Comparison of ENCODE assay signal across 28 mouse cellular contexts in genomic region chr6:47819626-47820325, GRCm38 (mm10). TPM values are rescaled to one million over a fixed set of nuclear protein-coding genes. Genes with fewer than 3 reads are reported as not detected.
DNase-seq lines count a peak whose midpoint lies in the region; ATAC-seq and TF ChIP-seq lines count a peak whose summit lies in the region.
"Had no signal": no experiment of that assay in that cellular context is flagged by ENCODE, and none has a peak within 500 bp of the region (broad histone marks: within the 10 kb centered on the region; RNA-seq: fewer than 3 reads in every experiment).

No protein-coding gene starts in this region.

- no peak overlapping the region for H3K4me3 ChIP-seq in forebrain, embryonic 16.5 days (replicated peaks; ENCODE audit: low read length)
- H3K4me3 ChIP-seq in forebrain, embryonic 13.5 days = no peak overlapping the region
- H3K4me3 ChIP-seq in ES-Bruce4 (ENCODE audit: low read depth, low read length) = peak overlapping the region; percentile 30
- H3K4me3 ChIP-seq: embryonic facial prominence, embryonic 13.5 days; erythroblast, embryonic 14.5 days; heart, adult 2 months; heart, embryonic 15.5 days; hindbrain, embryonic 15.5 days; limb, embryonic 15.5 days; midbrain, embryonic 10.5 days; neural tube, embryonic 15.5 days had no signal

- no peaks in the 10 kb centered on the region for H3K4me1 ChIP-seq in forebrain, embryonic 16.5 days (replicated peaks; ENCODE audit: control insufficient read depth, insufficient read depth, low read length)
- no peaks in the 10 kb centered on the region for H3K4me1 ChIP-seq in forebrain, embryonic 13.5 days
- peaks cover under 1% of the 10 kb centered on the region for H3K4me1 ChIP-seq in ES-Bruce4 (ENCODE audit: control insufficient read depth, insufficient read depth, low read length)
- H3K4me1 ChIP-seq: embryonic facial prominence, embryonic 13.5 days; heart, embryonic 15.5 days; hindbrain, embryonic 15.5 days; limb, embryonic 15.5 days; midbrain, embryonic 10.5 days; neural tube, embryonic 15.5 days had no signal

- DNase-seq in layer of hippocampus, postnatal 14 days (ENCODE audit: low spot score in 2 of 2) = peak; percentile 27 to 38
- no peak for DNase-seq in layer of hippocampus, postnatal 36 days
- peak; percentile 67 for DNase-seq in ZHBTc4 (ENCODE audit: low read depth, low spot score)
- DNase-seq in urinary bladder, postnatal 14 days (ENCODE audit: low spot score) = no peak
- DNase-seq in right cerebral cortex, postnatal 4 days = no peak
- DNase-seq: adrenal gland, postnatal 36 days; cerebellum, adult 11-12 months; cerebellum, postnatal 36 days; embryo, embryonic 11 days; gastrocnemius, postnatal 25 days; heart, adult 2 months; heart, postnatal 4 days; kidney, adult 9 months; kidney, postnatal 14 days; spleen, adult 18-20 months; thymus, postnatal 25 days had no signal

- no peaks in the 10 kb centered on the region for H3K27me3 ChIP-seq in forebrain, embryonic 16.5 days (replicated peaks; ENCODE audit: control insufficient read depth, insufficient read depth, low read length)
- no peaks in the 10 kb centered on the region for H3K27me3 ChIP-seq in forebrain, embryonic 13.5 days
- H3K27me3 ChIP-seq in ES-Bruce4 (ENCODE audit: control insufficient read depth, insufficient read depth, low read length, poor library complexity, severe bottlenecking) = no peaks in the 10 kb centered on the region
- H3K27me3 ChIP-seq: embryonic facial prominence, embryonic 13.5 days; heart, embryonic 15.5 days; hindbrain, embryonic 15.5 days; limb, embryonic 15.5 days; neural tube, embryonic 15.5 days had no signal

- 0 out of 2 replicates have a peak, but pooled peaks have one; percentile 23 for ATAC-seq in forebrain, embryonic 16.5 days
- ATAC-seq in forebrain, embryonic 13.5 days = no peak
- ATAC-seq: intestine, embryonic 16.5 days had no signal

- no peak for TF ChIP-seq EP300 in ES-Bruce4 (IDR thresholded peaks at IDR 0.05; ENCODE audit: insufficient read depth, low read depth, low read length)

- no peak overlapping the region for H3K9ac ChIP-seq in forebrain, embryonic 16.5 days (replicated peaks; ENCODE audit: low read depth, low read length)
- no peak overlapping the region for H3K9ac ChIP-seq in forebrain, embryonic 13.5 days
- H3K9ac ChIP-seq in ES-Bruce4 (ENCODE audit: low read depth, poor library complexity, severe bottlenecking) = peak overlapping the region; percentile 17
- H3K9ac ChIP-seq: embryonic facial prominence, embryonic 13.5 days; heart, embryonic 15.5 days; hindbrain, embryonic 15.5 days; limb, embryonic 15.5 days; neural tube, embryonic 15.5 days had no signal

- no peak for TF ChIP-seq POLR2A in ES-Bruce4 (IDR thresholded peaks at IDR 0.05; ENCODE audit: insufficient read depth, low read length)

- peaks cover 34% of the 10 kb centered on the region for H3K36me3 ChIP-seq in forebrain, embryonic 16.5 days (ENCODE audit: control insufficient read depth, insufficient read depth)
- peaks cover 77% of the 10 kb centered on the region for H3K36me3 ChIP-seq in forebrain, embryonic 13.5 days (ENCODE audit: poor library complexity, severe bottlenecking)
- H3K36me3 ChIP-seq in ES-Bruce4 (ENCODE audit: control insufficient read depth, insufficient read depth, low read length, poor library complexity, severe bottlenecking) = no peaks in the 10 kb centered on the region
- H3K36me3 ChIP-seq: heart, embryonic 15.5 days had no signal

- no peak for TF ChIP-seq CTCF in ES-Bruce4 (IDR thresholded peaks at IDR 0.05; ENCODE audit: low read depth, low read length)

- no peak overlapping the region for H3K4me2 ChIP-seq in forebrain, embryonic 16.5 days (ENCODE audit: low read length)
- no peak overlapping the region for H3K4me2 ChIP-seq in forebrain, embryonic 13.5 days
- H3K4me2 ChIP-seq: embryonic facial prominence, embryonic 13.5 days; heart, embryonic 15.5 days; hindbrain, embryonic 15.5 days; limb, embryonic 15.5 days; neural tube, embryonic 15.5 days had no signal

- no peaks in the 10 kb centered on the region for H3K9me3 ChIP-seq in forebrain, embryonic 16.5 days (ENCODE audit: control insufficient read depth, low read length)
- no peaks in the 10 kb centered on the region for H3K9me3 ChIP-seq in forebrain, embryonic 13.5 days (replicated peaks)
- H3K9me3 ChIP-seq in ES-Bruce4 (replicated peaks; ENCODE audit: control insufficient read depth, insufficient read depth, low read length, poor library complexity, severe bottlenecking) = no peaks in the 10 kb centered on the region
- H3K9me3 ChIP-seq: embryonic facial prominence, embryonic 13.5 days; heart, embryonic 15.5 days; hindbrain, embryonic 15.5 days; limb, embryonic 15.5 days; midbrain, embryonic 10.5 days; neural tube, embryonic 15.5 days had no signal

- no peak overlapping the region for H3K27ac ChIP-seq in forebrain, embryonic 16.5 days (ENCODE audit: low read length)
- no peak overlapping the region; the same call in 1 of the 2 replicates for H3K27ac ChIP-seq in forebrain, embryonic 13.5 days
- H3K27ac ChIP-seq in ES-Bruce4 (ENCODE audit: insufficient read depth, low read length) = no peak overlapping the region
- H3K27ac ChIP-seq: embryonic facial prominence, embryonic 13.5 days; heart, adult 2 months; heart, embryonic 15.5 days; hindbrain, embryonic 15.5 days; limb, embryonic 15.5 days; macrophage; midbrain, embryonic 10.5 days; neural tube, embryonic 15.5 days had no signal

- 89% methylated on average over 23 of the region's 23 CpGs for WGBS in forebrain, embryonic 16.5 days
- WGBS in forebrain, embryonic 13.5 days = 95% methylated on average over 23 of the region's 23 CpGs

RNA-seq across cellular contexts. Expression of gene Pdia4, which starts 6.5 kb away (rescaled TPM):
- polyA plus RNA-seq in forebrain, embryonic 16.5 days (2015; fragmentation: Nextera tagmentation; extraction: Ambion mirVana) = 150 and 166 TPM in 2 replicates
- polyA plus RNA-seq in forebrain, embryonic 13.5 days (2015; fragmentation: Nextera tagmentation; extraction: Ambion mirVana) = 167 and 173 TPM in 2 replicates
- 10 to 100 TPM; 53.0 to 73.0 TPM for total RNA-seq in layer of hippocampus, postnatal 14 days (2021)
- total RNA-seq in layer of hippocampus, postnatal 36 days (2021) = 10 to 100 TPM; 76.7 to 99.9 TPM
- polyA plus RNA-seq in ES-Bruce4 (2011; ENCODE audit: insufficient read depth, insufficient read length, low read depth, missing spikeins) = 186 and 208 TPM in 2 replicates

RNA-seq across cellular contexts. Expression of gene Zfp786, which starts 10.9 kb away (rescaled TPM):
- polyA plus RNA-seq in forebrain, embryonic 16.5 days (2015; fragmentation: Nextera tagmentation; extraction: Ambion mirVana) = 17.0 and 21.9 TPM in 2 replicates
- 13.5 and 13.9 TPM in 2 replicates for polyA plus RNA-seq in forebrain, embryonic 13.5 days (2015; fragmentation: Nextera tagmentation; extraction: Ambion mirVana)
- total RNA-seq in layer of hippocampus, postnatal 14 days (2021) = 1 to 10 TPM; 5.1 to 5.5 TPM
- 1 to 10 TPM; 5.3 to 7.3 TPM for total RNA-seq in layer of hippocampus, postnatal 36 days (2021)
- polyA plus RNA-seq in ES-Bruce4 (2011; ENCODE audit: insufficient read depth, insufficient read length, low read depth, missing spikeins) = 0.67 and 0.79 TPM in 2 replicates
- polyA plus RNA-seq: erythroblast, embryonic 14.5 days had no signal

RNA-seq across cellular contexts. Expression of gene Zfp398, which starts 15.7 kb away (rescaled TPM):
- 17.5 and 18.7 TPM in 2 replicates for polyA plus RNA-seq in forebrain, embryonic 16.5 days (2015; fragmentation: Nextera tagmentation; extraction: Ambion mirVana)
- 13.1 and 14.7 TPM in 2 replicates for polyA plus RNA-seq in forebrain, embryonic 13.5 days (2015; fragmentation: Nextera tagmentation; extraction: Ambion mirVana)
- total RNA-seq in layer of hippocampus, postnatal 14 days (2021) = 10 to 100 TPM; 19.1 to 21.0 TPM
- 10 to 100 TPM; 20.9 to 24.4 TPM for total RNA-seq in layer of hippocampus, postnatal 36 days (2021)
- polyA plus RNA-seq in ES-Bruce4 (2011; ENCODE audit: insufficient read depth, insufficient read length, low read depth, missing spikeins) = 3.0 and 3.3 TPM in 2 replicates

RNA-seq across cellular contexts. Expression of gene Zfp282, which starts 57.2 kb away (rescaled TPM):
- polyA plus RNA-seq in forebrain, embryonic 16.5 days (2015; fragmentation: Nextera tagmentation; extraction: Ambion mirVana) = 25.6 and 26.3 TPM in 2 replicates
- 18.7 and 19.1 TPM in 2 replicates for polyA plus RNA-seq in forebrain, embryonic 13.5 days (2015; fragmentation: Nextera tagmentation; extraction: Ambion mirVana)
- total RNA-seq in layer of hippocampus, postnatal 14 days (2021) = 10 to 100 TPM; 23.5 to 23.6 TPM
- total RNA-seq in layer of hippocampus, postnatal 36 days (2021) = 10 to 100 TPM; 13.1 to 15.8 TPM
- polyA plus RNA-seq in ES-Bruce4 (2011; ENCODE audit: insufficient read depth, insufficient read length, low read depth, missing spikeins) = 2.7 and 3.3 TPM in 2 replicates

Comparison
In these comparisons a context has a peak if more than half of its experiments do, and no peak if none do; other contexts are left out.
1. DNase-seq: peak in layer of hippocampus, postnatal 14 days (2 of 2) and ZHBTc4 (single experiment); none in layer of hippocampus, postnatal 36 days (0 of 2), urinary bladder, postnatal 14 days (single experiment) and right cerebral cortex, postnatal 4 days (single experiment).